Mouse (Mus musculus) right cerebral cortex, postnatal 14 days (tissue): ENCODE data around the gene Runx1.
A peak's percentile ranks its signal among the peaks of the same experiment; 100 is the strongest.

Source experiments
- DNase-seq: peaks from one replicate; pipeline ENCODE4 v3.0.0; 2022

Gene Runx1

GRCm38 (mm10) chr16:92606491-92606965, 219.4 kb downstream of the Runx1 start:
- no peak for DNase-seq

GRCm38 (mm10) chr16:92605606-92606490, 220.1 kb downstream of the Runx1 start:
- peak; percentile 21 for DNase-seq

GRCm38 (mm10) chr16:92602504-92602903, 223.4 kb downstream of the Runx1 start:
- no peak for DNase-seq

DNA sequence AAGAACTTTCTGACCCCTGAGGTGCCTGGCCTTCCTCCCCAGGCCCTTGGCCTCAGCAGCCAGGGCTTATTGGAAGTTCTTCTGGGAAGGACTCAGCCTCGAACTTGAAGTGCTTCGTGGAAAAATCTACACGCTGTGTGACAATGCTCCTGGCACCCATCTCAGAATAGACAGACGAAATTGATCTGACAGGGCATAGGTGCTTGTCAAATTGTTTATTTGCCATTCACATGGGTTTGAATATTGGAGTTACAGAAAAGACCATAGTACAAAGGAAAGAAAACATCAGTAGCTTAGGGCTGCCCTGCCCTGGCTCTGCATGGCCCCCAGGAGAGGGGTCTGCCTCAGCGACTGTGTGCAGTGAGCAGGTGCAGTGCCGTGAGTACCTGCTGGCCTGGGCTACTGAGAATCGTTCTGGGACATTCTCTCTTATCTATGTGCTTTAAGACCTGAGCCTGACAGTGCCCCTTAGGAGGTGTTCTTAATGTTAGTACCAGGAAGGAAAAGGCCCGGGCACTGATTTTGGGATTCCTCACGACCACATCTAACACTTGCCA, 224.6 kb downstream of the Runx1 start:
- no peak for DNase-seq

- DNase-seq = no peak
These were observed 226.5 kb downstream of the Runx1 start for GRCm38 (mm10) chr16:92599451-92599850.

GRCm38 (mm10) chr16:92597655-92598054, 228.3 kb downstream of the Runx1 start:
- DNase-seq = no peak

DNA sequence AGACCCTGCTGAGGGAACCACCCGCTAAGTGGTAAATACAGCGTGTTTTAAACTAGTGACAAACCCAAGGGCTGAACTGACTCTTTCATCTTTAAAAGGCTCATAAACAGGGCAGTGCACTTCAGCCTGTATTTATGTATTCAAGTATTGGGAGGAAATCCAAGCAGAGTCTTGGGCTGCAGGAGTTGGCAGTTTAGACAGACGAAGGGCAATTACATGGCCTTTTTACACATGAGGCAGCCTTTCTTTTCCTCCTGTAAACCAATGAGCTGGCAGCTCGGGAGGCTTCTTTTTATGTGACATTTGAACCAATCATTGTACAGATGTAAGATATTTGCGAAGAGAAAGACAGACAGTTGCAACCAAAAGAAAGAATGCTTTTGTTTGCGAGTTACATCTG, 233.7 kb downstream of the Runx1 start:
- no peak for DNase-seq

DNA sequence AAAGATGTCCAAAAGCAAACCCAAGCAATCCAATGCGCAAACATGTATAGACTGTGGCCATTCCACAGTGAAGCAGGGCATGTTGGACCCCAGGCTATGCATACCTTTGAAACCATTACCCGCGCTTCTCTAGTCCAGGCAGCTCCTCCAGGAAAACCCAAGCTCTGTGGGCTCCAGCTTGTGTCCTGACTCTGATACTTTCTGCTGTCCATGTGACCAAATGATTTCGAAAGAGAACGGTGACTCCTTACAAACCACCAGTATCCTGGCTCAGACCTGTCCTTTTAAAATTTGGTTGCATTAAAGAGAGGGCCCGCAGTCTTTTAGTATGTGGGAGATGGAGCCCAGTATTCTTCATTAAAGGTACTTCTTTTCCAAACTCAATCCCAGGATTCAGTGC, 234.2 kb downstream of the Runx1 start:
- no peak for DNase-seq

DNA sequence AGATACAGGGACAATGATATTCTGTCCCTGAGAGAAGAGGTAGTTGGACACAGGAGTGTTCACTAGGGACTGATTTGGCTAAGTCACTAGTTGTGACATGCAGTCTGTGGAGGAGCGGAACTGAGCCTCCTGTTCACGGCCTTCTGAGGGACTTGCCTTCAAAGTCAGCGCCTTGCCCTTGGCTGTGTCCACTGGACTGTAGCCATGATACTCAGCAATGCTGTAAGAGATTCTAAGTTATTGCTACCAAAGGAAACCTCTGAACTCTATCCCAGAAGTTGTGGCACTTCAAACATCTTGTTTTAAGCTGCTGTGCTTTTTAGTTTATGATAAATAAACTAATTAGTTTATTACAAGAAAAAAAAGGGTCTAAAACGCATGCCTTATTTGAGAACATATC, 238.1 kb downstream of the Runx1 start:
- no peak for DNase-seq

DNA sequence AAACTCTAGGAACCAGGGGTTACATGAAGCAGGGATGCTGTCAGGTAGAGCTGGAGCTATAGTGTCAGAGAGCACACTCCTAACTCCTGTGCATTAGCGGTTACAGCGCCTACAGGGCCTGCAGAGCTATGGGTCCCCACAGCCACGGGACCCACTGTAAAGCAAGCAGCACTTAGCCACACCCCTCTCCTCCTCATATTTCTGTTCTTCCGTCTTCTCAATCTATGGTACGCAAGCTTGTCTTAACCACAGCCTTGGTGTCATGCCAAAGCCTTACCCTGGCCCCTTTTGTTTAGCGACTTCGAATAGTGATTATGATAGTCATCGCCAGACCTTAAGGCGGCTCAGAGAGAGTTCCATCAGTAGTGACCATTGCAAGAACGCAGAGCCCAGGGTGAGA, 244.2 kb downstream of the Runx1 start:
- no peak for DNase-seq

GRCm38 (mm10) chr16:92580981-92581380, 245.0 kb downstream of the Runx1 start:
- DNase-seq = no peak

- no peak for DNase-seq
These were observed 246.9 kb downstream of the Runx1 start for GRCm38 (mm10) chr16:92578915-92579653.

DNA sequence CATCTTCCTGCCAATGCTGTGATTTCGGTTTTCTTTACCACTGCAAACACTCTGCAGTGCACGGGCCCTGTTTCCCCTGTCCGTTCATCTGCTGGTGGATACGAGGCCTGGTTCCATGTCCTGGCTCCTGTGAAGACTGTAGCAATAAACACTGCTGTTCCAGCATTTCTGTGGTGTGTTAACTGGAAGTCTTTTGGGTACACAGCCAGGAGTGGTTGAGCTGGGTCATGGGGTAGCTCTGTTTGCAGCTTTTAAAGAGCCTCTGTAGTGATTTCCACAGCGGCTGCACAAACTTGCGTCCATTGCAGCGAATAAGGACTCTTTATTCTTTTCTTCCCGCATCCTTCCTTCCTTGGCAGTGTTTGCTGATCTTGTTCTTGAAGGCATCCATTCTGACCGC, 248.6 kb downstream of the Runx1 start:
- no peak for DNase-seq

DNA sequence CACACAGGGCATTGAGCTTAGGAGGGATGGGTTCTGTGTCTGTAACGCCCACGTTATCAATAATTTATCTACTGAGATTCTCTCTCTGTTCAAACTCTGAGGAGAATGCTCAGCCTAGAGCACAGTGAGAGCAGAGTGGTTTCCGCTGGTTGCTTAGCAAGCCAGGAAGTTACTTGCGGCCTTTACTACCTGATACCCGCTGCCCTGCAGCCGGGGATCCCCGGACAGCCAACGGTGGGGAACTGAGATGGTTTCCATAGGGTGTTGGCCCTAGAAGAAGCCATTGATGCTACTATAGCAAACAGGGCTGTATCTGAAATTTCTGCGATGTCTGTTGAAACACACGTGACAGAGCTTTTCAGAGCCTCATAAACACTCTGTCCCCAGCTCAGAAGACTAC, 250.2 kb downstream of the Runx1 start:
- no peak for DNase-seq

GRCm38 (mm10) chr16:92573193-92573592, 252.8 kb downstream of the Runx1 start:
- DNase-seq = no peak

DNA sequence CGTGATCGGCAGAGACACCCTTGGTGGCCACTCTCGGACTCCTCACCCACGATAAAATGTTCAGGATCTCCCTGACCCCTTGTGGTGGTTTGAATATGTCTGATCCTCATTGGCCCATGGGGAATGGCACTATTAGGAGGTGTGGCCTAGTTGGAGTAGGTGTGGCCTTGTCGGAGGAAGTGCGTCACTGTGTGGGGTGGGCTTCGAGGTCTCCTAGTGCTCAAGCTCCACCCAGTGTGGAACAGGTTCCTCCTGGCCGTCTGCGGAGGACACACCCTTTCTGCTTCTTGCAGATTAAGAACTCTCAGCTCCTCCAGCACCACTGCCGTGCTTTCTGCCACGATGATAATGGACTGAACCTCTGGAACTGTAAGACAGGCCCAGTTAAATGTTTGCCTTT, 254.7 kb downstream of the Runx1 start:
- DNase-seq = no peak

DNA sequence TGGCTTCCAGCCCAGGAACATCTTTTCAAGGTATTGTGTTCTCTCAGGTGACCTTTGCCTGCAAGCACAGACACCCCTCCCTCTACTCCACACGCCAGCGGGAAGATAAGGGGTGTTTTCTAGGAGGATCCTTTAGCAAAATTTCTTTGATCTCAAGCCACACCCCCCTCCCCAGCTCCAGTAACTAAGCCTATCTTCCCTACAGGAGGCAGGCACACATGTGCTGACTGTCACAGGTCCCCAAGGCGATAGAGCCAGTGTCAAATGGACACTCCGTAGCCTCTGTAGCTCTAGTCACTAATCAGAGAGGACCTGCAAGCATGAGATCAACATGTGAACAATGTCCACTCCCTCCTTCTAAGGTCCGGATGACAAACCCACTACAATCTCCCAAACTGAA, 259.8 kb downstream of the Runx1 start:
- DNase-seq = no peak

DNA sequence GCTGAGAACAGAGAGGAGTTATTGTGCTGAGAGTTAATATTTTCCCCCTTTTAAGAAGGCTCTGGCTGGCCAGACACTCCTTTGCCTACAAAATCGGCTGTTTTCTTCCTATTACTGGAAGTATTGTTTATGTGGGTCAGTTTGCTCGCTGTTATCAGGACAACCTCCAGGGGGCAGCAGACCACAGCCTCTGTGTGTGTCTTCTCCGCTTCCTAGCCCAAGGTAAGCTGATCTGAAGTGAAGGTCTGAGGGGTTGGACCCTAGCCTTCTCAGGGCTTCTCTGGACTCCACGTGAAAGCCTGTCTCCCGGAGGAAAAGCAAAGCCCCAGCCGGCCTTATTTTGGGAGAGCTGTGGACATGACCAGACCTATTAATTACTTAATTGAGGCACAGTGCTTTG, 260.2 kb downstream of the Runx1 start:
- peak; percentile 86 for DNase-seq

- DNase-seq = no peak
These were observed 260.7 kb downstream of the Runx1 start for GRCm38 (mm10) chr16:92565291-92565690.

GRCm38 (mm10) chr16:92555051-92555450, 270.9 kb downstream of the Runx1 start:
- no peak for DNase-seq

DNA sequence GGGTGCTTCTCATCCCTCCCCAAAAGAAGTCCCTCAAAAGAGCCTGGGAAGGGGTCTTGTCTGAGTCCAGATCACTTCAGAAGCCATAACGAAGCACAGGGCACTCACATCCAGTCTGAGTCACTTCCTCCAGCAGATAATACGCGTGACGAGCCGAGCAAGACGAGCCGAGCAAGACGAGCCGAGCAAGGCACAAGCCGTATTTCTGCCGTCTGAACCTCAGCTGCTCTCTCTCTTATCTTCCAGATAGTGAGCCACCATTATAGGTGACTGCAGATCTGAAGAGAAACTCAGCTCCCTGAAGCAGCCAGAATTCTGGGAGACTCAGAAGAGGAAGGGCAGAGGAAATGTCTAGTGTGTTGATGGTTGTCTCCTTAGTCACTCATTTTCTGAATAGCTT, 273.1 kb downstream of the Runx1 start:
- no peak for DNase-seq

DNA sequence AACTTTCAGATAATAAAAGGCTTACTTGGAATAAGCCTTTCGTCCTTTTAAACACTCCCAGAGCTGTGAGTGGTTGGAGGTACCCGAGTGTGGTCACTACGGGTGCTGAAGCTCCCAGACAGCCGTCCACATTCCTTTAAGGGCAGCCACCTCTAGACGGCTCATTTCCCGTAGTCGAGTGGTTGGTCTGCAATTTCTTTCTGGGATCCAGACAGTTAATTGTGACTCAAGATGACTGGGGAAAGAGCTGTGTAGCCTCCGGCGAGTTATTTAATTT, 273.9 kb downstream of the Runx1 start:
- DNase-seq = no peak
